Mouse (Mus musculus) ES-Bruce4 (cell line): ENCODE results near the gene Olfr577.

Experiments
- CTCF ChIP-seq: IDR thresholded peaks from one replicate; pipeline ENCODE4 v1.8.1; 2011; ENCODE audit warnings: low read depth, low read length
- EP300 ChIP-seq: IDR thresholded peaks from 2 replicates; pipeline ENCODE4 v1.6.1; 2011; ENCODE audit warnings: low read depth, low read length; ENCODE audit not compliant: insufficient read depth

DNA sequence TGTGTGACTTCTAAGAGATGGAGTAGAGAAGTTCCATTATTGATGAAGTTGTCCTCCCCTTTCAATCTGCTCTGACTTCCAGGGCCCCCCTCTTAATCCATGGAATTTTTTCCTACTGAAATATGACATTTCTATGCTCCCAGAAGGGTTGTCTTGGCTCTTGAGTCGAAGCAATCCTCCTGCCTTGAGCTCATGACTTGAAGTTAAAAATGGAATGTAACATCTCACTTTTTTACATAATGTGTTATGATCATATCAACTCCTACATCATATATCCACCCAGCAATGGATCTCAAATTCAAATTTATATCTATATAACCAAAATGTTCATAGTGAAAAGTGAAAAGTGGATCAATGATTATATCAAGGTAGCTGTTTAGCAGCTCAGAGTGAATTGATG, 1.3 kb downstream of the Olfr577 start:
- TF ChIP-seq EP300 (no peak), CTCF (no peak)
